Mouse (Mus musculus): Measurements from ENCODE around the gene Mrpl12.

GRCm38 (mm10) chr11:120465521-120465920, 18.9 kb upstream of the Mrpl12 start:
- TF ChIP-seq CTCF (IDR thresholded peaks at IDR 0.05; ENCODE audit: borderline replicate concordance, extremely low read depth, insufficient read depth, insufficient read length): no peak
- TF ChIP-seq POLR2A (IDR thresholded peaks at IDR 0.05; ENCODE audit: borderline replicate concordance, extremely low read depth, insufficient read depth, insufficient read length, poor library complexity, severe bottlenecking): no peak
